Mouse (Mus musculus) hindbrain, postnatal 0 days (tissue): ENCODE measurements around the gene Dact1. TPM values are rescaled to one million over a fixed set of nuclear protein-coding genes. Genes with fewer than 3 reads are reported as not detected.

Source experiments
- ATAC-seq: fragments of 200-750 bp; cut with Nextera tagmentation; 2 replicates; pipeline ENCODE4 v1.8.0; 2017; ENCODE audit warnings: mild to moderate bottlenecking, moderate TSS enrichment, moderate library complexity
- DNase-seq: peaks from one replicate; pipeline ENCODE4 v3.0.0-alpha.2; 2015; ENCODE audit warnings: low spot score
- H3K27ac ChIP-seq: fragments of 300-500 bp; sonication (generic); 2 replicates; pipeline ENCODE4 v1.5.1; 2014; ENCODE audit warnings: mild to moderate bottlenecking
- H3K27me3 ChIP-seq: fragments of 300-500 bp; sonication (generic); 2 replicates; pipeline ENCODE4 v1.6.1; 2014; ENCODE audit warnings: low read length, mixed read lengths; ENCODE audit not compliant: insufficient read depth
- H3K36me3 ChIP-seq: fragments of 300-500 bp; sonication (generic); 2 replicates; pipeline ENCODE4 v1.6.1; 2014; ENCODE audit warnings: low read length, mixed read lengths; ENCODE audit not compliant: insufficient read depth
- H3K4me1 ChIP-seq: fragments of 300-500 bp; sonication (generic); 2 replicates; pipeline ENCODE4 v1.6.1; 2014; ENCODE audit warnings: antibody characterized with exemption, low read length, mixed read lengths; ENCODE audit not compliant: insufficient read depth
- H3K4me2 ChIP-seq: fragments of 300-500 bp; sonication (generic); 2 replicates; pipeline ENCODE4 v1.6.1; 2014; ENCODE audit warnings: low read depth, mild to moderate bottlenecking, low read length, moderate library complexity, mixed read lengths
- H3K4me3 ChIP-seq: fragments of 300-500 bp; sonication (generic); 2 replicates; pipeline ENCODE4 v1.5.1; 2014; ENCODE audit warnings: low read length
- H3K9ac ChIP-seq: fragments of 300-500 bp; sonication (generic); replicated peaks from 2 replicates; pipeline ENCODE4 v1.6.1; 2014; ENCODE audit warnings: mild to moderate bottlenecking, low read length, moderate library complexity, mixed read lengths
- H3K9me3 ChIP-seq: fragments of 300-500 bp; sonication (generic); 2 replicates; pipeline ENCODE4 v1.6.1; 2016; ENCODE audit warnings: low read length, mixed read lengths
- CTCF ChIP-seq: IDR thresholded peaks from 2 replicates; pipeline ENCODE4 v1.5.1; 2016; ENCODE audit warnings: antibody characterized with exemption, control low read depth, low read depth
- WGBS: fragments of 180-500 bp; shearing (Covaris S2); extraction: QIAGEN DNeasy Blood & Tissue Kit; methylation state at CpG from one replicate; pipeline ENCODE4 v1.1.7; 2014; 5-methylcytosine and 5-hydroxymethylcytosine counted together
- polyA plus RNA-seq: library from polyadenylated mRNA; unstranded; fragments of >200 nt; fragmentation: Nextera tagmentation; extraction: Ambion mirVana; gene quantifications from 2 replicates; pipeline ENCODE4 v1.2.1, GENCODE M21; 2015
- total RNA-seq: library from RNA; depleted of rRNA; stranded (reverse); fragments of >200 nt; gene quantifications from 2 replicates; pipeline ENCODE4 v1.2.3, GENCODE M21; 2014; rRNA removed

The Dact1 gene
- total RNA-seq, result 40.8 and 54.3 TPM in 2 replicates
- polyA plus RNA-seq, result 11.2 and 12.7 TPM in 2 replicates

DNA sequence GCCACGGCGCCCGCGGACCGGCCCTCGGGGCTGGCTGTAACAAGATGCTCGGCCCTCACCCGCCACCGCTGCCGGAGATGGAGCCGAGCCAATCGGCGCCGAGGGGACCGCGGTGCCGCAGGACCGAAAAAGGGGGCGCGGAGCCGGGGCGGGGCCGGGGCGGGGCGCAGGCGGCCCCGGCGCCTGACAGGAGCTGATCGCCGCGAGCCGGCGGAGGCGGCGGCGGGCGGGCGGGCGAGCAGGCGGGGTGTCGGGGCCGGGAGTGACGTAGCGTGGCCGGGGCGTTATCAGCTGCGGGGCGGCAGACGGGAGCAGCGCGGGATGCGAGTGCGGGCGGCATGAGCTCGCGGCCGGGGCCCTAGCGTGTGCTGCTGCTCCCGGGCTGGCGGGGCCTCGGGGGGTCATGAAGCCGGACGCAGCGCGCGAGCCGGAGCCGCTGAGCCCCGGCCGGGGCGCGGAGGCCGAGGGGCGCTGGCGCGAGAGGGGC, at the start of gene Dact1:
Gene Dact1, plus strand, starts transcription at position 304 of the 487 bp plus-strand sequence.
- peak; percentile 87 for ATAC-seq
- H3K27me3 ChIP-seq, result no peaks in the 10 kb centered on the region

DNA sequence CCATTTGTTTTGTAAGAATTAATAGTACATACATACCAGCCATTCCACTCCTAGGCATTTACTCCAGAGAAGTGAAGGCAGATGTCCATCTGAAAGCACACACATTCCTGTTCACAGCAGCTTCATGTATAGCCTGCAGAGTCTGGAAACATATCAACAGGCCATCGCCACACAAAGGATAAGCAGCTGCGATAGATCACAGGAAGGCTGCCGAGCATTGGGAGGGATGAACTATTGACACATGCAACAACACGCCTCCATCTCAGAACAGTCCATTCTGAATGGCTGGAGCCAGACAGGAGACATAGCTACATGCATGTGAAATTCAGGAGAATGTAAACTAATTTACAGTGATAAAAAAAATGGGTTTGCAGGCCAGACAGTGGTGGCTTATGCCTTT, 45.5 kb upstream of the Dact1 start:
- WGBS, result 85% methylated on average over 4 of the region's 4 CpGs
- Histone ChIP-seq H3K27me3 (no peaks in the 10 kb centered on the region), H3K9ac (no peak overlapping the region), H3K4me2 (no peak overlapping the region), H3K4me1 (no peaks in the 10 kb centered on the region), H3K4me3 (no peak overlapping the region), H3K27ac (no peak overlapping the region), H3K9me3 (0 out of 2 replicates have a peak, but pooled peaks cover 5% of the 10 kb centered on the region), H3K36me3 (no peaks in the 10 kb centered on the region)
- DNase-seq (no peak), ATAC-seq (no peak)
- no peak for TF ChIP-seq CTCF

More for the DNA sequence above, at the start of gene Dact1:
- DNase-seq, result peak; percentile 77
- TF ChIP-seq CTCF, result no peak
- under 1% methylated on average over 68 of the region's 76 CpGs for WGBS
- Histone ChIP-seq H3K4me3 (peak within 1 kb of the TSS; percentile 75), H3K4me2 (peak within 1 kb of the TSS; percentile 67), H3K9ac (peak within 1 kb of the TSS; percentile 82), H3K36me3 (peaks cover 8% of the 10 kb centered on the region; the same call in 1 of the 2 replicates), H3K27ac (peak within 1 kb of the TSS; percentile 85), H3K4me1 (no peaks in the 10 kb centered on the region), H3K9me3 (no peaks in the 10 kb centered on the region)

GRCm38 (mm10) chr12:71269367-71269766, 40.3 kb upstream of the Dact1 start:
- no peak overlapping the region for H3K4me2 ChIP-seq
- H3K4me3 ChIP-seq, result no peak overlapping the region
- H3K27me3 ChIP-seq, result no peaks in the 10 kb centered on the region
- no peak for TF ChIP-seq CTCF
- no peak overlapping the region for H3K27ac ChIP-seq
- H3K9ac ChIP-seq, result no peak overlapping the region
- ATAC-seq (no peak), DNase-seq (no peak)
- no peaks in the 10 kb centered on the region for H3K4me1 ChIP-seq
- 94% methylated on average over 7 of the region's 7 CpGs for WGBS
- no peaks in the 10 kb centered on the region for H3K9me3 ChIP-seq
- H3K36me3 ChIP-seq, result no peaks in the 10 kb centered on the region

DNA sequence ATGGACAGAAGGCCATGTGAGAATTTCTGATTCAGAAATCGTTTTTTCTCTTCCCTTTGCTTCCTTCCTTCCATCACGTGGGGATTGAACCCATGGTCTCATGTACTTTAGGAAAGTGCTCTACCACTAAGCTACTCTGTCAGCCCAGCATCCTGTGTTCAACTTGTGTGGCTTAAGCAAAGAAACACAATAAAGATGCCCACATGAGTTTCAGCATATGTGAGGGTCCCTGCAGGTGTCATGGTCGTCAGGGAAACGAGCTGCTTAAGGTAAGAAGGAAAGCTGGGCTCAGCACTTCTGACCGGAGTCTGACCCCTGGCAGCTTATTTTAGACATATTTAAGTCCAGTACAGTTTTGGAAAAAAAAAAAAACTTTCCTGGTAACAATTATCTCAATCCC, 38.6 kb upstream of the Dact1 start:
- H3K4me1 ChIP-seq, result no peaks in the 10 kb centered on the region
- no peak overlapping the region for H3K4me2 ChIP-seq
- DNase-seq, result no peak
- H3K4me3 ChIP-seq, result no peak overlapping the region
- H3K27ac ChIP-seq, result no peak overlapping the region
- no peaks in the 10 kb centered on the region for H3K27me3 ChIP-seq
- H3K36me3 ChIP-seq, result no peaks in the 10 kb centered on the region
- TF ChIP-seq CTCF, result no peak
- no peak overlapping the region for H3K9ac ChIP-seq
- no peaks in the 10 kb centered on the region for H3K9me3 ChIP-seq
- no peak for ATAC-seq
- WGBS, result 66% methylated on average over 5 of the region's 5 CpGs

DNA sequence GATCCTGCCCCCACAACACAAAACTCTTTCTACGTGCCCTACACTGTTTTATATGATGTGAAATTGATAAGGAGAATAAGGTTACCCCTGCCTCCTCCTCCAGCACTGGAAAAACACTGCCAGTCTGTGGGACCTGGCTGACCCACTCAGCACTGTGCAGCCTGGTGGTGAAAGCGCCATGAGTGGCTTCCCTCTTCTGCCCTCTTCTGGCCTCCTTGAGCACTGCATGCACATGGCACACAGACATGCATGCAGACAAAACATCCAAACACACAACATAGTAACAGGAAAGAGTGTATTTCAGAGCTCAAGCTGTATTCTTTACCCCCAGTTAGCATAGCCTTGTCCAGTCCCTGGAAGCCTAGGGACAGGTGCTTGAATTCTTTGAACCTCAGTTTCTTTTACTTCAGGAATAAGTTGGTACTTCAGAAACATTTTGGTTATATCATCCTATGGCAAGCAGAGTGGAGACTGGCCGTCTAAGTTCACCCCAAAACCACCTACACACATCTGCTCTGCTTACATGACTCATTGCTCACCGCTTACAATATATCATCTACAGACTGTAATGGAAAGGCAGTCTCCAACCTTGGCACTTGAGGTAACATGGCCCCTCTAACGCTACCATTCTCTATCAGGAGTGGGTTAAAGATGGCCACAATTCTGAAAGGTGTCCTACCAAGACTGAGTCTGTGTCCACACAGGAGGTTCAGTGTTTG, 35.0 kb upstream of the Dact1 start:
- TF ChIP-seq CTCF, result peak; percentile 31
- WGBS, result 96% methylated on average over 5 of the region's 5 CpGs

DNA sequence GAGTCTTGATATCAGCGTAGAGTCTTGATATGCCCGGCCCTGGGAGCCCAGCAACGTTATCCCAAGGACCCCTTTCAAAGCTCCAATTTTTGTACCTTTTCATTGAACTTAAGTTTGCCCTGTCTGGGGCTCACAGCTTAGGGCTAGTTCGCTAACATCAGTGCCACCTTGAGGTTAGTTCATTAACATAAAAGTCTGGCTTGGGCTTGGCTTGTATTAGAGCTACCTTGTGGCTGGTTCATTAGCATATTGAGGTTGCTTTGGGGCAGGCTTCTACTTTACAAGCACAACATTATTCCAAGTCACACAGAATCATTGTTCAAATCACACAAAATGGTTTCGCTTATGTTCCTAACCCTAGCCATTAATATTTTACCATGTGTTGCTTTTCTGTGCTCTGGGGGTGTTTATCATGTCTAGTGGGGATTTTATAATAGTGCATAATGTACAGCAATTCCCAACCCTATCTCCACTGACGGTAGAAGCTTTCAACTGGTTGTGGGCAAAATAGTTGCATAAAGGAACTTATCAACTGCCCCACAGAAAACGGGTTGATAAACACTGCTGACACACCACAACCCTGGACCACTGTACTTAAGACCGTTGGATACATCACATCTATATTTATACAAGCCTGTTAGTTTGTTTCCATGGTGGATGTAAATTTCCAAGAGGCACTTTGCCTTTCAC, 33.6 kb upstream of the Dact1 start:
- H3K4me1 ChIP-seq, result 0 out of 2 replicates have a peak, but pooled peaks cover 8% of the 10 kb centered on the region
- no peak for TF ChIP-seq CTCF
- H3K4me3 ChIP-seq, result no peak overlapping the region
- DNase-seq (no peak), ATAC-seq (no peak)
- no peak overlapping the region for H3K9ac ChIP-seq
- H3K27ac ChIP-seq, result no peak overlapping the region
- WGBS, result 82% methylated on average over 8 of the region's 8 CpGs
- H3K27me3 ChIP-seq, result no peaks in the 10 kb centered on the region
- H3K4me2 ChIP-seq, result no peak overlapping the region
- no peaks in the 10 kb centered on the region for H3K9me3 ChIP-seq
- H3K36me3 ChIP-seq, result no peaks in the 10 kb centered on the region

More for the DNA sequence above, 35.0 kb upstream of the Dact1 start:
- H3K27me3 ChIP-seq, result no peaks in the 10 kb centered on the region
- H3K4me1 ChIP-seq, result 0 out of 2 replicates have a peak, but pooled peaks cover 4% of the 10 kb centered on the region
- ATAC-seq (no peak), DNase-seq (no peak)
- H3K4me3 ChIP-seq, result no peak overlapping the region
- H3K36me3 ChIP-seq, result no peaks in the 10 kb centered on the region
- no peaks in the 10 kb centered on the region for H3K9me3 ChIP-seq
- no peak overlapping the region for H3K27ac ChIP-seq
- H3K9ac ChIP-seq, result no peak overlapping the region
- H3K4me2 ChIP-seq, result no peak overlapping the region
